Mouse (Mus musculus) bone marrow macrophage, adult 2 months (primary cell): ENCODE measurements around the gene Zmynd12.

Experiments used
- CTCF ChIP-seq: IDR thresholded peaks from 2 replicates; pipeline ENCODE4 v1.5.1; 2012; ENCODE audit warnings: low read depth, mild to moderate bottlenecking, low read length, moderate library complexity
- POLR2A ChIP-seq: IDR thresholded peaks from 2 replicates; pipeline ENCODE4 v1.6.1; 2012; ENCODE audit warnings: mild to moderate bottlenecking, low read depth, low read length, borderline replicate concordance

DNA sequence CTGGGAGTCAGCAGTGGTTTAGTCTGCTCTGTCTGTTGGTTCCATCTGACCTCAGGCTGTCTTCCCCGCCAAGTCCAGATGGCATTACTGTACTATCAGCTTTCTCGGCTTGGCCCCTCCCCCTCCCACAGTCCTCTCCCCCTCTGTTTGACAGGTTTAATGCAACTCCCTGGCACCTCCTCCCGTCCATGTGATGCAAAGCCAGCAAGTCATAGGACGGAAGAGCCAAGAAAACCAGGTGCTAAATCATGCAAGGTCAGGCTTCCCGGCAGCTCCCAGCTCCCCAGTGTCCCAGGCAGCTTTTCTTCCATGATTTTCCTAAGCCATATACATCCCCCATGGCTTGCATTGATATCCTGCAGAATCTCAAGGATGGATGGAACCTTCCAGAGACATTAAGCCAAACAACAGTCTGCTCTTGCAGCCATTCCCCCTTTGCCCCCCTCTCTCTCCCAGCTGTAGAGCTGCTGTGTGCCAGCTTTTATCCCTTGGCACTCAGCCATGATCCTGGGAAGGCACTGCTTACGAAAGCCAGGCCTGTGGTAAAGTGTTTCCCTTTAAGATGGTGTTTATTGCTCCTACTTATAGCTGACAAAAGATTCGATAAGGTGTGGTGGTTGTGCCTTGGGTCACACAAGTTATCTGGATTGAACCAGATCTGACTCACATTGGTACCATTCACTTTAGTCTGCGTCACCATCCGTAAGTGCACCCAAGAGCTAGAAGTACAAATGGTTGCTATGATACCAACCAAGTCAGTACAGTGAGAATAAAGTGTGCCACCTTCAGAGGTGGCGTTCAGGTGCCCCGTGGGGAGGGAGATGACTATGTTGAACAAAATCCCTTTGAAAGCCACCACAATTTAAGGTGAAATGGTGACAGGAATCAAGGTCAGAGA is 40.5 kb downstream of the Zmynd12 start:
- no peak for TF ChIP-seq CTCF
- no peak for TF ChIP-seq POLR2A
